Mouse (Mus musculus): Measurements from ENCODE around the gene Ttc27. TPM values are rescaled to one million over a fixed set of nuclear protein-coding genes. Genes with fewer than 3 reads are reported as not detected.

Gene Ttc27
- total RNA-seq, 2 experiments from 2014 or later, result 18.3 to 21.2 TPM

DNA sequence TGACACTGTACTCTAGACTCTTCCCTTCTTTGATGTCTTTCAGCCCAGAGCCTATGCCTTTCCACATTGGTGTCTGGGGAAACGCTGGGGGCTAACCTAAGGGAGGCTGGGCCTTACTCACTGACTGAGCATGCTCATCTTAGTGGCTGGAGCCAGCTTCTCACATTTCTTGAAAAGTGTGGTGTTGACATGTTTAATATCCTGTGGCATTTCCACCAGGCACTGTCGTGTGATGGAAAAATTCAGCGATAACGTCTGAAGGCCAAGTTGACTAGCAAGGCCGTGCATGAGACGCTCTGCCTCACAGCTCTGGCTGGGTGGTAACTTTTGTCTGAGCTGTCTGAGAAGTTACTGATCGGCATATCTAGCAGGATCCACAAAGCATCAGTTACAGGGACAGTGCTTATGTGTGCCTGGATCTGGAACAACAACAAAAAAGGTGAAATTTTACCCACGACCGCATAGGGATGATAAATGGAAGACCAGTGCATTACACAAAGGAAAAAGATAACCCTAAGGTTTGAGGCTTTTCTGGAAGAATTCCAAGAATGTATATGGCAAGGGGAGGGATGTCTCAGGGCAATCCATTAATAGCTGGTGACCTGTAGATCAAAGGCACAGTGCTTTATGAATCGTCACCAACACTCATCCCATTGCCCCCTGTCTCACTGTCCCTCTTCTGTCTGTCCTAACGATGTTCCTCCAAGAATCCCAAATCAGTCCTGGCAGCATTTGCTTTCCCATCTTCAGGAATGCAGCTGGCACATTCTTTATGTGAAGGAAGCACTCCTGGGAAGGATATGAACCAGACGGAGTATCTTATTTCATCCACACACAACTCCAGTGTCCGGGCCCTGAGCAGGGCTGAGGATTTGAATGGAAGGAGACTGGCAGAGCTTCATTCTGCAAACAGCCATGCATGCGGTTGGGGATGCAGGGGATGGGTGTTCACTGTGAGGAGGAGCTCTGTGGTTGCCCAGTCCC, 152.9 kb downstream of the Ttc27 start:
- intact Hi-C loops (cut with DNase I), result no loop called here

DNA sequence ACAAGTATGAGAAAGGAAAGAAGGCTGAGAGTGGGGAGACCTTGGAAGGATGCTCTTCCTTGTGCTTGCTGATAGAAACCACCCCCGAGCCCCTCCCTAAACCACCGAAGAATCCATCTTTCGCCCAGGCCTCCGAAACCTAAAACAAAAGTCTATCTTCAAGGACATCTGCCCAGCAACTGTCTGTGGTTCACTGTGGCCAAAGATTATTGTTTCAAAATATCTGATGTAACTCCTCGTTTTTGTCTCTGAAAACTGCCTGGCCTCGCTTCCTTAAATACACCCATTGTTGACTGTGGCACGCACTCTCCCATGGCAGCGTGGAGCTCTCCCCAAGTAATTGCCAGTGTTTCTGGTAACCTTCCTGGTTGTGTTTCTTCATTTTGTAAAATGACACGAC, 155.0 kb downstream of the Ttc27 start:
- no peak for DNase-seq
- intact Hi-C loops (cut with DNase I), result no loop called here

More for the DNA sequence above, 152.9 kb downstream of the Ttc27 start:
- DNase-seq, result no peak

DNA sequence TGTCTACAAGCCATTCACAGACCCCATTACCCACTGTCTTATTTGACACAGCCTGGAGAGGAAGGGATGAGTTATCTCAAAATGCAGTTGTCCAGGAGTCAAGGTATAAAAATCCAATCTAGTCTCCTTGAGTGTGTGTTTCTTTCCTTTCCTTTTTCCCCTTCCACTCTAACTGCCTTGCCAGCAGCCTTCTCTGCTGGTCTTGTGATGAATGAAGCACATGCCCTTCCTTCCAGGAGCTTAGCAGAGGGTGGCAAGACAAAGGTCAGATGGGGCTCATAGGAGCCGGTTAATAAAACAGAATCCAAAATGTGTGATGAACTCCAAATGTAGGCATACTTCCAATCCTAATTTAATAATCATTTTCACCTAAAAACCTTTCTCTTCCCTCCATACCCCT, 156.2 kb downstream of the Ttc27 start:
- intact Hi-C loops (cut with DNase I), result no loop called here
- DNase-seq, result no peak

DNA sequence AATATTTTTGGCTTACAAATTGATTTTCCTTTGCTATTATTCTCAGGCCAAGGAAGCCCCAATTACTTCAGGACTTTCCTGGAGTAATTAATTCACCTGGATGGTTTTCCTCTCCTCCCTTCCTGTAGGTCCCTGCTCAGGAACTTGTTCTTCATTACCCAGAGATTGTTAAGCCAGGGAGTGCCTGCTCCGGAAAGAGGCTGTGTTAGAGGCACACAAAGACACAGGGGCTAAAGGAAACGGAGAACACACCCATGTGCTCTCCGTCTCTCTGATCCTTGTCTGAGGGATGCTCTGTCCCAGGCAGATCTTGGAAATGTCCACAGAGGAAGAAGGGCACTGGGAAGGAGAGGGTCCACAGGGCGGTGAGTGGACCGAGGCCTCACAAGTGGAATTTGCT, 158.2 kb downstream of the Ttc27 start:
- no peak for DNase-seq
- intact Hi-C loops (cut with DNase I), result no loop called here

DNA sequence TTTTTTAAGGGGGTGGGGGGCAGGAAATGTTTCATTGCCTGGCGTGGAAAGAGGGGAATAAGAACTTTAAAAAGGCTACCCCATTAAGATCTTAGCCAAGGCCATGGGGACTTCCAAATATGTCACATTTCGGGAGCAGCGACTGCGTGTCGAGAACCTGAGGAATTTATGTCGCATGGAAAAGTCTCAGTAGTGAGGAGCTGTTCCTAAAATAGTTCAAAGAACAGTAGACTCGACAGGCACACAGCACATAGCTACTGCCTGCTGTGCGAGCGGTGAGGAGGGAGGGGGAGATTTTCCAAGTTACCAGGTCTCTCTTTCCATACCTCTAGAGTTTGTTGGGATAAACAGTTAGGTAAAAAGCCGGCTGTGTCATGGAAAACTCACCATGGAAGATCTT, 159.4 kb downstream of the Ttc27 start:
- intact Hi-C loops (cut with DNase I), result no loop called here
- peak in 1 of 2 experiments; percentile 5 for DNase-seq

DNA sequence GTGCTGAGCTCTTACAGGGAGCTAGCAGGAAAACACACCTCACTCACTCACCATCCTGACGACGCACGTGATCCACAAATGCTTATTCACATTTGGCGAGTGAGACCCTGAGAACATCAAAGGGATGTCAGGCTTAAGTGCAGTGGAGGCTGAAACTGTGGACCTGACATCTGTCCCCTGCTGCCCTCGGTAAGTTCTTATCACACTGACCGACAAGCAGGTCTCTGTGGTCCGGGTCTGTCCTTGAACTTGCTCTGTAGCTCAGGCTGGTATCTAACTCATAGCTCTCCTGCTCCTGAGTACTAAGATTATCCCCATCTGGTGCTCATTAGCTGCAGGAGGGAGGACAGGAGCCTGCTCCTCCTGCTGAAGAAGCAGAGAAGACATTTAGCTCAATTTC, 162.2 kb downstream of the Ttc27 start:
- intact Hi-C loops (cut with DNase I), result no loop called here
- no peak for DNase-seq

DNA sequence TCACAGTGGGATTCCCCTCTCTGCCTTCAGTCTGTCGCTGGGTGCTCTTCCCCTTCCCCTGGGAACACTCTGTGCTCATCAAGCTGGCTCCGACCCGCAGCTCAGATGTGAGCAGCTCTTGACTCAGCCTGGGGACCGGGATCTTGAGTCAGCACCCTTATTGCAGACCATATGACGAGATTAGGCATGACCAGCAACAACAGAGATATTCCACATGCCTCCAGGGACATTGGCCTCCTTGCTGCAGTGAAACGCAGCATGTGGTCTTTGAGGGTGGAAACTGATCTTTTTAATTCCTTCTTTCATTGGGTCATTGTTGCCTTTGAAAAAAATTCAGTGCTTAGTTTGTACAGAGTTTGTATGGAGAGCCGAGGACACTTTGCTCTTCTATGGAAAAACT, 169.5 kb downstream of the Ttc27 start:
- DNase-seq, result no peak
- intact Hi-C loops (cut with DNase I), result no loop called here

DNA sequence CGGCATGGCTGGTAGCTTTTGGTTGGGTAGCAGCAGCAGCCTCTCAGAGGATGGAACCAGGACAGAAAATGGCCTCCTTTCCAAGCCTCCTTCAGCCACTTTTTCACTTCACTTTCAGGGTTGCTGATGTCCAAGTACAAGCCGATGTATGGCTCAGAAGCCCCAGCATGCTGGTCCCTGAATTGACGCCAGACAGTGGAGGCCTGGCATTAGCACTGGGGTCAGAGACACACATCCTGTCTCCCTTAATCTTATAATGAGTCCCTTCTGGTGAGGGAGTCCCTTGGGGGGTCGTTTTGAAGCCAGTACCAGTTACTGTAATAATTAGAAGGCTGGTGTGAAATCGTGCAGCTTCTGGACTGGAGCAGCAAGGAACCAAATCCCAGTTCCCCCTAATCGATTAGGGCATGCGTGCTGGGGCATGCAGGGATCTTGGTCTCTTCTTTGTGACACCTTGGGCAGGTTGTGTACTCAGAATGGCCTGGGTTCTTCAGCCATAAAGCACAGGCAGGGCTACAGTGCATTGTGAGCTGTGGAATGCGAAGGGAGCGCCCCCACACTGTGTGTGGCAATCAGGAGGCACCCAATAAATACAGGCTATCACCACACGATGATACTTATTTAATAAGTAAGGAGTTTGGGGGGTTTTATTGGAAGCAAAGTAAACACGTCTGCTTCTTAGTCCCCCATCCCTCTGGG, 171.5 kb downstream of the Ttc27 start:
- no peak for DNase-seq
- intact Hi-C loops (cut with DNase I), result no loop called here

DNA sequence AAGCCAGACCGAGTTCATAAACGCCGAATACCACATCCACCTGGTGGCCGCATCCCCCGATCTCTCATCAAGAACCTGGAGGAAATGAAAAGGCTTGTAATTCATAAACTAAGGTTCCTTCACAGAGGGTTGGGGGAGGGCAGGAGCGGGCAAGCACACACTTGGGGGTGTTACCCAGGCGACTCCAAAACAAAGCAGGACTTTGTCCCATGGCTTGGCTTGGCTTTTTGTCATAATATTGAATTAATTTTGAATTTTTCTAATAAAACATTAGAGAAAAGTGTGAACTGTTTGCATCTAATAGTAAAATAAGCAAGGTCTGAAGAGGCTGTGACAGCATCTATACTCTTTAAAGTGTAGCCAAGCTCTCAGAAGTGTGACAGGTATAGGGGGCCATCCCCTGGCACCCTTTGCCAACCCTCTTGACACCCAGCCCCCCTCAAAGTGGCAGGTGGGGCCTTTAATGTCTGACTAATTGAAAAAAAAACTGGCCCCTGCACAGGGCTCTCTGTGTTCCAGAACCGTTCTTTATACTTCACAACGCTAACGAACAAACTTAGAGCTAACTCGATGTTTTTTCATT, 172.1 kb downstream of the Ttc27 start:
- intact Hi-C loops (cut with DNase I), result no loop called here
- DNase-seq, result no peak

DNA sequence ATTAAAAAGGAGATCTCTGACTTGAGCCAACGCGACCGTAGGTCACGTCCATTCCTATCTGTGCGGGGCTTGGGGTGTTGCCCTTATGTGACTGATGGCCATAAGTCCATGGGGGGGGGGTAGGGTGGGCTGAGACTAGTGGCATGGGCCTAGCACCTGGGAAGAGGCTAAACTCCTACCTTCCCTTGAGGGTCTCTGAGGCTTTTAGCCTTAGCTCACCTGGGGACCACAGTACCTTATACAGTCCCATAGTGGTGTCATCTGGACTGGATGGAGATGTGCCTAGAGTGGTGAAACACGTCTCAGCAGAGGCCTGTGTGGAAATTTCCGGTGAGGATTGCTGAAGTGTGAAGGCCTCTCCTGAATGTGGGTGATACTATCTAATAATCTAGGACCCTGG, 184.9 kb downstream of the Ttc27 start:
- DNase-seq, result no peak
- intact Hi-C loops (cut with DNase I), result no loop called here

DNA sequence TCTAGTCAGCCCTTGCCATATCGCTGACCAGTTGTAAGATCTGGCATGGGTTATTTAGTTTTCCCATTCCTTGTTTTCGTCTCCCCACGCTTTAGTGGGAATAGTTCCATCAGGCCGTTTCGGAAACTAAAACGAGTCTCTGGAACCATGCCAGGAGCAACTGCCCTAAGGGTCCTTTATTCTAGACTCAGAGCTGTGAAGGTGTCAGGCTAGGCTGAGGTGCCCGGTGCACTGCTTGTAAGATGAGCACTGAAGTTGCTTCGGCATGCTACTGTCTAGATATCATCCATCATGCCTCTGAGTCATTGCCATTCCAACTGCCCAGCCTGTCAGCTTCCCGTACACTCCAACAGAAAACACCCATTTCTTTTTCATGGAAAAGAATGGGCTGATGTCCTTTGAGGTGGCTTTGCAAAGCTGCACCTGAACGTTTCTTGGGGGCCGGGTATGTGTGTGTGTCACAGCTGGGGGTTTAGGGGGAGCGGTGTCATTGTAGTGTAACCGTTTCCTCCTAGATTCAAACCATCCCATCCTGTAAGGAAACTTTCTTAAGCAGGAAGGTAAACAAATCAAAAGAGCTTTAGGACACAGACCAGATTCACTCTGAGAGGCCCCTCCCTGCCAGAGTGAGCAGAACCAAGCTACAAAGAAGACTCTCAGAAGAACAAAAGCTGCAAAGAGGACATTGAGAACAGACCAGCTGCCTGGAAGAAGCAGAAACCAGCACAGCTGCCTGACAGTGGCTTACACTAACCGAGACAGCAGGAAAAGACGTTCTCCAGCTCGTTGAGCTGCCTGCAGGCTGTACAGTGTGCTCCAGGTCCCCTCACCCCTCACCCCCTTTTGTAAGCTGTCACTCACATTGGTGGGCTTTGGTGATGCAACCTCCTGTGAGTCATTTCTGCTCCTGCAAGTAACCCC, 186.1 kb downstream of the Ttc27 start:
- DNase-seq, result no peak
- intact Hi-C loops (cut with DNase I), result no loop called here

DNA sequence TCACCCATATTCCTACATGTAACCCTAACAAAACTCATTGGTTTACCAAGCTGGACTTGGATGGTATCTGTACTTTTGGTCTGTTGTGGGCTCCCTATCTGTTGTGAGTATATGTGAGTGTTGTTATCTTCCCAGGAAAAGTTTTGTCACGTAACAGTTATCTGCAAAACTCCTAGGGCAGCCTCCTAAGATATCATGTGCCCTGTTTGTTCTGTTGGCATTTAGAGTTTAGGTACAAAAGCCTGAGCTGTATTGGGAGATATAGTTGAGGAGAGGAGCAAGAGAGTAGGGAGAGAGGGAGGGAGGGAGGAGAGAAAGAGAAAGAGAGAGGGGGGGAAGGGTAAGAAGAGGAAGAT, 186.8 kb downstream of the Ttc27 start:
- intact Hi-C loops (cut with DNase I), result no loop called here
- no peak for DNase-seq

DNA sequence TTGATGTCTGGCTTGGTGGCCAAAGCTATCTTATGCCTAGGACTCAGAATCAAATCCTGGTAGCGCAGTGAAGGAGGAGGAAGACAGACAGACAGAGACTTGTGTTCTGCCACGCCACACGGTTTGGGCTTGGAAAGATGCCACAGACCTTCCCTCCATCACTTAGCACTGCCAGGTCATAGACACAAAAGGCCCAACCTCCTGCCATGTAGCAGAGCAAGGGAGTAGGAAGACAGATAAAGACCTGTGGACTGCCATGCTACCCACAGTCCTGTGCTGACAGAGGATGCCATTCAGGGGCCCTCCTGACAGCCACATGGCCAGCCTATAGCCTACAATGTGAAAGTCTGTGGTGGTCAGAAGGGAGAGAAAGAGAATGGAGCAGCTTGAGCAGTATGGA, 187.4 kb downstream of the Ttc27 start:
- DNase-seq, result no peak
- intact Hi-C loops (cut with DNase I), result no loop called here

DNA sequence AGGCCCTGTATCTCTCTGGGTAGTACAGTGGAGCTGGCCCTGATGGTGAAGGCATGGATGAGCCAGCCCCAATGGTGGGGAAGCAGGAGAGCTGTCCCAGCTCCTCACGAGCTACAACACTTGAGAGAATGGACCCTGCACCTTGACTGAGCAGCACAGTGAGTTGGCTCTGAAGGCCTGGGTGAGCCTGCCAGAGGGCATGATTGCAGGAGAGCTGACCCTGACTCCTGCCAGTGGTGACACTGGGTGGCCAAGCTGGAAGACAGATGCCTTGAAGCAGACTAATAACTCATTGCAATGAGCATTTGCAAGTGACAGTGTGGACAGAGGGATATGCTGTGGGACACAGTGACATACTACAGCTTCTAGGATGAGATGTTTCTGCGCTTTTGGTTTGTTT, 195.5 kb downstream of the Ttc27 start:
- no peak for DNase-seq
- intact Hi-C loops (cut with DNase I), result no loop called here

Other genes starting within 250 kb of the Ttc27 start
- 10 to 100 TPM; 70.1 to 76.6 TPM for gene Yipf4, start 228.2 kb upstream of the Ttc27 start, total RNA-seq (2021)
- 100 to 1,000 TPM in 1 of 2 experiments, 10 to 100 TPM in 1; 94.9 to 103 TPM for gene Birc6, start 189.4 kb upstream of the Ttc27 start, total RNA-seq (2021)

Data from heart, postnatal 14 days (tissue).